8 mouse cellular contexts compared by ENCODE assay signal in genomic region chr19:4113186-4113805, GRCm38 (mm10). TPM values are rescaled to one million over a fixed set of nuclear protein-coding genes. Genes with fewer than 3 reads are reported as not detected.
A peak's percentile ranks its signal among the peaks of the same experiment; 100 is the strongest.
DNase-seq lines count a peak whose midpoint lies in the region; ATAC-seq and TF ChIP-seq lines count a peak whose summit lies in the region.

No protein-coding gene starts in this region.

- H3K4me3 ChIP-seq in G1E (ENCODE audit: low read depth, low read length) = peak overlapping the region; percentile 28; the same call in 1 of the 2 replicates
- no peak overlapping the region for H3K4me3 ChIP-seq in stomach, embryonic 16.5 days (replicated peaks; ENCODE audit: low read length)

- H3K27ac ChIP-seq in stomach, embryonic 16.5 days (ENCODE audit: low read length) = peak overlapping the region; percentile 31; the same call in 1 of the 2 replicates

- 66% methylated on average over 13 of the region's 13 CpGs for WGBS in stomach, embryonic 16.5 days

- TF ChIP-seq CTCF in G1E (IDR thresholded peaks at IDR 0.05; ENCODE audit: low read depth, low read length) = no peak
- no peak for TF ChIP-seq CTCF in brain, embryonic 14.5 days (IDR thresholded peaks at IDR 0.05; ENCODE audit: borderline replicate concordance, extremely low read depth, insufficient read depth, insufficient read length)

- DNase-seq in G1E (ENCODE audit: low spot score) = peak; percentile 73
- DNase-seq in brain, embryonic 14.5 days (ENCODE audit: low read depth) = peak; percentile 53
- peak; percentile 85 for DNase-seq in gastrocnemius, postnatal 10 days
- peak; percentile 85 for DNase-seq in kidney, adult 11 months
- peak; percentile 78 to 80 for DNase-seq in left cerebral cortex, postnatal 36 days (ENCODE audit: low spot score in 2 of 2)
- no peak for DNase-seq in T-cell, adult 2 months (ENCODE audit: low spot score)

- intact Hi-C loops in left cerebral cortex, postnatal 36 days (cut with DNase I) = no loop called here

- ATAC-seq in G1E (ENCODE audit: extremely low read depth, insufficient number of reproducible peaks, low FRiP score, poor library complexity, severe bottlenecking) = 0 out of 2 replicates have a peak, but pooled peaks have one; percentile 4
- peak; percentile 48 for ATAC-seq in megakaryocyte, adult 5-6 weeks (ENCODE audit: poor library complexity, severe bottlenecking)
- peak; percentile 34; the same call in 1 of the 2 replicates for ATAC-seq in stomach, embryonic 16.5 days (ENCODE audit: insufficient read depth, low FRiP score)

- H3K9ac ChIP-seq in stomach, embryonic 16.5 days (ENCODE audit: low read length) = peak overlapping the region; percentile 33; the same call in 1 of the 2 replicates

- peaks cover 39% of the 10 kb centered on the region for H3K4me1 ChIP-seq in G1E (ENCODE audit: insufficient read depth, low read depth, low read length)
- H3K4me1 ChIP-seq in stomach, embryonic 16.5 days (ENCODE audit: control insufficient read depth, insufficient read depth, low read length) = no peaks in the 10 kb centered on the region; the same call in 1 of the 2 replicates

- H3K9me3 ChIP-seq in G1E (replicated peaks) = no peaks in the 10 kb centered on the region
- H3K9me3 ChIP-seq in stomach, embryonic 16.5 days (replicated peaks; ENCODE audit: control insufficient read depth, low read length) = no peaks in the 10 kb centered on the region

- H3K36me3 ChIP-seq in G1E (replicated peaks) = peaks cover 99% of the 10 kb centered on the region
- peaks cover 11% of the 10 kb centered on the region for H3K36me3 ChIP-seq in stomach, embryonic 16.5 days (ENCODE audit: control insufficient read depth, insufficient read depth, low read length)

- no peak for TF ChIP-seq POLR2A in brain, embryonic 14.5 days (IDR thresholded peaks at IDR 0.05; ENCODE audit: borderline replicate concordance, extremely low read depth, insufficient read depth, insufficient read length, poor library complexity, severe bottlenecking)

- H3K27me3 ChIP-seq in G1E (ENCODE audit: insufficient read depth, low read length) = no peaks in the 10 kb centered on the region
- H3K27me3 ChIP-seq in stomach, embryonic 16.5 days (ENCODE audit: control insufficient read depth, insufficient read depth, low read length) = no peaks in the 10 kb centered on the region

- H3K4me2 ChIP-seq in stomach, embryonic 16.5 days (ENCODE audit: low read depth, low read length) = no peak overlapping the region

RNA-seq across cellular contexts. Expression of gene Aip, which starts 12.4 kb away (rescaled TPM):
- total RNA-seq in G1E (2014; fragmentation: Nextera tagmentation) = 36.8 and 39.9 TPM in 2 replicates
- 22.3 and 23.9 TPM in 2 replicates for total RNA-seq in G1E (2017)
- 86.6 and 92.9 TPM in 2 replicates for polyA plus RNA-seq in G1E (2012)
- polyA plus RNA-seq in brain, embryonic 14.5 days (2012; rRNA removed) = 80.0 and 88.6 TPM in 2 replicates
- 10 to 100 TPM; 46.5 to 47.1 TPM for total RNA-seq in gastrocnemius, postnatal 10 days (2021)
- 100 to 1,000 TPM; 106 to 133 TPM for total RNA-seq in left cerebral cortex, postnatal 36 days (2021)
- 111 and 139 TPM in 2 replicates for total RNA-seq in megakaryocyte, adult 5-6 weeks (2015)
- 72.5 and 76.7 TPM in 2 replicates for total RNA-seq in megakaryocyte, adult 5-6 weeks (2017)
- 86.9 and 90.8 TPM in 2 replicates for polyA plus RNA-seq in stomach, embryonic 16.5 days (2015; fragmentation: Nextera tagmentation; extraction: Ambion mirVana)

RNA-seq across cellular contexts. Expression of gene Pitpnm1, which starts 13.5 kb away (rescaled TPM):
- total RNA-seq in G1E (2014; fragmentation: Nextera tagmentation) (22.2 and 29.9 TPM in 2 replicates), G1E (2017) (12.9 and 17.8 TPM in 2 replicates)
- 48.7 and 61.2 TPM in 2 replicates for polyA plus RNA-seq in G1E (2012)
- polyA plus RNA-seq in brain, embryonic 14.5 days (2012; rRNA removed) = 149 and 158 TPM in 2 replicates
- 1 to 10 TPM; 4.2 to 5.5 TPM for total RNA-seq in gastrocnemius, postnatal 10 days (2021)
- 100 to 1,000 TPM; 202 to 203 TPM for total RNA-seq in left cerebral cortex, postnatal 36 days (2021)
- 38.3 and 47.7 TPM in 2 replicates for total RNA-seq in megakaryocyte, adult 5-6 weeks (2015)
- total RNA-seq in megakaryocyte, adult 5-6 weeks (2017) = 30.2 and 38.9 TPM in 2 replicates
- polyA plus RNA-seq in stomach, embryonic 16.5 days (2015; fragmentation: Nextera tagmentation; extraction: Ambion mirVana) = 13.8 and 14.9 TPM in 2 replicates

RNA-seq across cellular contexts. Expression of gene Cdk2ap2, which starts 16.3 kb away (rescaled TPM):
- total RNA-seq in G1E (2014; fragmentation: Nextera tagmentation) = 36.6 and 40.9 TPM in 2 replicates
- total RNA-seq in G1E (2017) = 25.4 and 30.7 TPM in 2 replicates
- 59.9 and 60.2 TPM in 2 replicates for polyA plus RNA-seq in G1E (2012)
- polyA plus RNA-seq in brain, embryonic 14.5 days (2012; rRNA removed) = 56.1 and 82.2 TPM in 2 replicates
- total RNA-seq in gastrocnemius, postnatal 10 days (2021) = 10 to 100 TPM; 18.1 to 18.2 TPM
- 10 to 100 TPM; 28.8 to 34.1 TPM for total RNA-seq in left cerebral cortex, postnatal 36 days (2021)
- total RNA-seq in megakaryocyte, adult 5-6 weeks (2015) = 245 and 277 TPM in 2 replicates
- 72.9 and 83.4 TPM in 2 replicates for total RNA-seq in megakaryocyte, adult 5-6 weeks (2017)
- 115 and 128 TPM in 2 replicates for polyA plus RNA-seq in stomach, embryonic 16.5 days (2015; fragmentation: Nextera tagmentation; extraction: Ambion mirVana)

RNA-seq across cellular contexts. Expression of gene Gpr152, which starts 26.3 kb away (rescaled TPM):
- total RNA-seq in G1E (2014; fragmentation: Nextera tagmentation) = not detected in 2 replicates
- 0.11 TPM in 1 of 2 replicates, not detected in the other for total RNA-seq in G1E (2017)
- polyA plus RNA-seq in G1E (2012) = not detected in 2 replicates
- polyA plus RNA-seq in brain, embryonic 14.5 days (2012; rRNA removed) = 0.08 TPM in 2 replicates
- total RNA-seq in gastrocnemius, postnatal 10 days (2021) = not detected
- not detected for total RNA-seq in left cerebral cortex, postnatal 36 days (2021)
- not detected in 2 replicates for total RNA-seq in megakaryocyte, adult 5-6 weeks (2015)
- total RNA-seq in megakaryocyte, adult 5-6 weeks (2017) = not detected in 2 replicates
- not detected in 2 replicates for polyA plus RNA-seq in stomach, embryonic 16.5 days (2015; fragmentation: Nextera tagmentation; extraction: Ambion mirVana)

RNA-seq across cellular contexts. Expression of gene Cabp4, which starts 30.5 kb away (rescaled TPM):
- total RNA-seq in G1E (2014; fragmentation: Nextera tagmentation) (0.75 TPM in 1 of 2 replicates, not detected in the other), G1E (2017) (0.11 TPM in 1 of 2 replicates, not detected in the other)
- polyA plus RNA-seq in G1E (2012) = 0.03 TPM in 1 of 2 replicates, not detected in the other
- 0.05 and 0.19 TPM in 2 replicates for polyA plus RNA-seq in brain, embryonic 14.5 days (2012; rRNA removed)
- not detected for total RNA-seq in gastrocnemius, postnatal 10 days (2021)
- total RNA-seq in left cerebral cortex, postnatal 36 days (2021) = not detected
- total RNA-seq in megakaryocyte, adult 5-6 weeks (2015) = 0.14 and 0.22 TPM in 2 replicates
- not detected in 2 replicates for total RNA-seq in megakaryocyte, adult 5-6 weeks (2017)
- 0.12 TPM in 1 of 2 replicates, not detected in the other for polyA plus RNA-seq in stomach, embryonic 16.5 days (2015; fragmentation: Nextera tagmentation; extraction: Ambion mirVana)

Comparison
In these comparisons a context has a peak if more than half of its experiments do, and no peak if none do; other contexts are left out.
1. RNA of gene Pitpnm1, which starts 13.5 kb away (total RNA-seq): 202 to 203 TPM in left cerebral cortex, postnatal 36 days; 30.2 to 47.7 TPM in megakaryocyte, adult 5-6 weeks, 12.9 to 29.9 TPM in G1E and 4.2 to 5.5 TPM in gastrocnemius, postnatal 10 days; every median in the first group is over 4 times any median in the second.
2. Peak in every context shown above with its lines, with median percentiles within 50 percentile points of each other: ATAC-seq.